15 mouse cellular contexts compared by ENCODE assay signal in the genomic region with DNA sequence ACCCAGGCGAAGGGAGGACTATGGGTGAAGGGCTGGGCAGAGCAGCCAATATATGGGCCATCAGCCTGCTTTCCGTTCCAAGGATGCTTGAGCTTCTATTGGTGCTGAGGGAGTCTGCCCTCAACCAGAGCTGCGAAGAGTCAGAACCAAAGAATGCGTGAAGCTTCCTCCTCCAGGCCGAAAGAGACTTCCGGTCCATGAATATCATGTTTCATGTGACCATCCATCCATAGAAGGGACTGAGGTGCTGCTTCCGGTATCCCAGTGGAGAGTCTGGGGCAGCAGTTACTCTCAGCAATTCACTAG.
DNase-seq lines count a peak whose midpoint lies in the region; ATAC-seq and TF ChIP-seq lines count a peak whose summit lies in the region.
"Had no signal": no experiment of that assay in that cellular context is flagged by ENCODE, and none has a peak within 500 bp of the region (broad histone marks: within the 10 kb centered on the region; RNA-seq: fewer than 3 reads in every experiment).

No protein-coding gene starts in this region.

- POLR2A ChIA-PET in Patski (lab: Charles Lee) = interaction anchor here (0.6 kb wide), 1 partner anchor 256 kb away, joined by 4 read pairs; no protein-coding TSS in a partner anchor

- in situ Hi-C loops in Patski (cut with MboI; ENCODE audit: low pct_unique_long_range_greater_than_20kb) = no loop called here

- TF ChIP-seq CTCF in Patski (IDR thresholded peaks at IDR 0.05) = no peak

- peak; percentile 41 for DNase-seq in Patski (ENCODE audit: low read depth, low spot score)
- no peak for DNase-seq in limb, embryonic 10.5 days (ENCODE audit: low spot score)
- DNase-seq in ovary, postnatal 10 days (ENCODE audit: low spot score) = no peak
- no peak for DNase-seq in right cerebral cortex, postnatal 36 days (ENCODE audit: low spot score in 2 of 2)
- DNase-seq: cerebellum, adult 11-12 months; gastrocnemius, postnatal 14 days; kidney, adult 18-20 months; layer of hippocampus, adult 9-11 months; lung, postnatal 10 days; thymus, postnatal 25 days had no signal

- no peak overlapping the region for H3K27ac ChIP-seq in hindbrain, embryonic 12.5 days
- H3K27ac ChIP-seq in hindbrain, embryonic 16.5 days (ENCODE audit: low read depth, low read length) = no peak overlapping the region
- no peak overlapping the region for H3K27ac ChIP-seq in embryonic facial prominence, embryonic 13.5 days
- H3K27ac ChIP-seq in limb, embryonic 10.5 days = peak overlapping the region; percentile 37
- H3K27ac ChIP-seq: limb, embryonic 15.5 days had no signal

- H3K9ac ChIP-seq in hindbrain, embryonic 12.5 days = no peak overlapping the region
- no peak overlapping the region for H3K9ac ChIP-seq in hindbrain, embryonic 16.5 days (ENCODE audit: low read depth, low read length)
- no peak overlapping the region for H3K9ac ChIP-seq in embryonic facial prominence, embryonic 13.5 days
- H3K9ac ChIP-seq: limb, embryonic 15.5 days had no signal

- H3K9me3 ChIP-seq in hindbrain, embryonic 12.5 days (replicated peaks) = no peaks in the 10 kb centered on the region
- H3K9me3 ChIP-seq in hindbrain, embryonic 16.5 days (ENCODE audit: control insufficient read depth, low read length) = no peaks in the 10 kb centered on the region
- H3K9me3 ChIP-seq in embryonic facial prominence, embryonic 13.5 days = no peaks in the 10 kb centered on the region
- H3K9me3 ChIP-seq in limb, embryonic 10.5 days (replicated peaks) = no peaks in the 10 kb centered on the region
- H3K9me3 ChIP-seq: limb, embryonic 15.5 days had no signal

- ATAC-seq in hindbrain, embryonic 12.5 days (ENCODE audit: low FRiP score) = no peak
- no peak for ATAC-seq in hindbrain, embryonic 16.5 days
- ATAC-seq in Patski = peak; percentile 96
- no peak for ATAC-seq in embryonic facial prominence, embryonic 13.5 days (ENCODE audit: insufficient number of reproducible peaks, insufficient read depth, low FRiP score, low TSS enrichment, low read depth)

- WGBS in hindbrain, embryonic 12.5 days = 50% methylated on average over 7 of the region's 7 CpGs
- WGBS in hindbrain, embryonic 16.5 days = 51% methylated on average over 7 of the region's 7 CpGs
- WGBS in embryonic facial prominence, embryonic 13.5 days = 26% methylated on average over 7 of the region's 7 CpGs
- 72% methylated on average over 7 of the region's 7 CpGs for WGBS in limb, embryonic 10.5 days

- H3K4me2 ChIP-seq in hindbrain, embryonic 12.5 days (replicated peaks) = peak overlapping the region; percentile 35; the same call in 1 of the 2 replicates
- H3K4me2 ChIP-seq in hindbrain, embryonic 16.5 days (ENCODE audit: low read length) = no peak overlapping the region
- peak overlapping the region; percentile 46 for H3K4me2 ChIP-seq in embryonic facial prominence, embryonic 13.5 days
- H3K4me2 ChIP-seq: limb, embryonic 15.5 days had no signal

- H3K4me1 ChIP-seq in hindbrain, embryonic 12.5 days = peaks cover 40% of the 10 kb centered on the region
- peaks cover 22% of the 10 kb centered on the region for H3K4me1 ChIP-seq in hindbrain, embryonic 16.5 days (ENCODE audit: control insufficient read depth, insufficient read depth, low read depth, low read length)
- H3K4me1 ChIP-seq in embryonic facial prominence, embryonic 13.5 days = peaks cover 31% of the 10 kb centered on the region
- H3K4me1 ChIP-seq in limb, embryonic 10.5 days = peaks cover 35% of the 10 kb centered on the region

- CTCF ChIA-PET in Patski (lab: Charles Lee) = interaction anchor here (1.0 kb wide), 1 partner anchor 257 kb away, joined by 4 read pairs; a partner anchor contains a TSS

- H3K27me3 ChIP-seq in hindbrain, embryonic 12.5 days = no peaks in the 10 kb centered on the region
- H3K27me3 ChIP-seq in hindbrain, embryonic 16.5 days (replicated peaks; ENCODE audit: control insufficient read depth, insufficient read depth, low read length) = no peaks in the 10 kb centered on the region
- no peaks in the 10 kb centered on the region for H3K27me3 ChIP-seq in Patski
- H3K27me3 ChIP-seq in embryonic facial prominence, embryonic 13.5 days = no peaks in the 10 kb centered on the region
- H3K27me3 ChIP-seq in limb, embryonic 10.5 days (ENCODE audit: low read depth, poor library complexity, severe bottlenecking) = 0 out of 2 replicates have a peak, but pooled peaks cover 10% of the 10 kb centered on the region
- H3K27me3 ChIP-seq: CH12.LX had no signal

- no peak overlapping the region for H3K4me3 ChIP-seq in hindbrain, embryonic 12.5 days
- H3K4me3 ChIP-seq in hindbrain, embryonic 16.5 days (ENCODE audit: low read length) = no peak overlapping the region
- no peak overlapping the region for H3K4me3 ChIP-seq in embryonic facial prominence, embryonic 13.5 days
- H3K4me3 ChIP-seq in limb, embryonic 10.5 days = no peak overlapping the region
- H3K4me3 ChIP-seq: limb, embryonic 15.5 days had no signal

- no peaks in the 10 kb centered on the region for H3K36me3 ChIP-seq in hindbrain, embryonic 12.5 days
- no peaks in the 10 kb centered on the region for H3K36me3 ChIP-seq in hindbrain, embryonic 16.5 days (ENCODE audit: control insufficient read depth, insufficient read depth, low read length)
- no peaks in the 10 kb centered on the region for H3K36me3 ChIP-seq in embryonic facial prominence, embryonic 13.5 days
- no peaks in the 10 kb centered on the region for H3K36me3 ChIP-seq in limb, embryonic 10.5 days
- H3K36me3 ChIP-seq: limb, embryonic 15.5 days had no signal
